Mouse (Mus musculus) CH12.LX (cell line): ENCODE results near the gene Cntn4. TPM values are rescaled to one million over a fixed set of nuclear protein-coding genes. Genes with fewer than 3 reads are reported as not detected.

Experiments used
- DNase-seq: peaks from one replicate; pipeline ENCODE4 v3.0.0-alpha.2; 2013; ENCODE audit errors: extremely low read depth
- H3K27ac ChIP-seq: 2 replicates; pipeline ENCODE4 v1.5.1; 2012; ENCODE audit warnings: low read depth, mild to moderate bottlenecking, control low read depth, moderate library complexity; ENCODE audit not compliant: insufficient read depth
- H3K27me3 ChIP-seq: replicated peaks from 2 replicates; pipeline ENCODE3; 2012; ENCODE audit warnings: inconsistent platforms
- H3K36me3 ChIP-seq, 2 experiments: replicated peaks in 1 of 2; 2 replicates each; pipeline versions ENCODE3 to v1.6.1; 2012; ENCODE audit warnings: inconsistent platforms in 1 of 2, low read length in 1 of 2, mild to moderate bottlenecking in 1 of 2, mixed read lengths in 1 of 2, moderate library complexity in 1 of 2; ENCODE audit not compliant: control insufficient read depth in 1 of 2, insufficient read depth in 1 of 2
- H3K4me1 ChIP-seq, 2 experiments: 2 replicates each; pipeline ENCODE4 v1.6.1; 2012; ENCODE audit warnings: inconsistent platforms in 1 of 2, moderate library complexity in 1 of 2; ENCODE audit not compliant: insufficient read depth in 2 of 2, control insufficient read depth in 1 of 2
- H3K4me2 ChIP-seq: 2 replicates; pipeline ENCODE4 v1.6.1; 2012; ENCODE audit warnings: low read depth, mild to moderate bottlenecking, control low read depth; ENCODE audit not compliant: poor library complexity, insufficient read depth, severe bottlenecking
- H3K4me3 ChIP-seq, 3 experiments: fragments of 150-350 bp in 1 of 3; sonication (generic) in 1 of 3; replicated peaks in 1 of 3; 2 replicates each; pipeline versions ENCODE3 to v1.5.1; 2011 to 2012; ENCODE audit warnings: low read depth in 2 of 3, low read length in 2 of 3, mild to moderate bottlenecking in 2 of 3, moderate library complexity in 2 of 3, control low read depth in 1 of 3, improper control_type of control experiment in 1 of 3, inconsistent platforms in 1 of 3, mixed read lengths in 1 of 3; ENCODE audit not compliant: poor library complexity in 1 of 3
- H3K79me2 ChIP-seq: replicated peaks from 2 replicates; pipeline ENCODE4 v1.6.1; 2012; ENCODE audit warnings: mild to moderate bottlenecking, moderate library complexity; ENCODE audit not compliant: control insufficient read depth, poor library complexity, insufficient read depth, severe bottlenecking; ENCODE audit errors: extremely low read depth
- H3K9ac ChIP-seq: 2 replicates; pipeline ENCODE4 v1.6.1; 2012; ENCODE audit warnings: low read depth, mild to moderate bottlenecking, control low read depth, moderate library complexity; ENCODE audit not compliant: insufficient read depth
- H3K9me3 ChIP-seq: replicated peaks from 2 replicates; pipeline ENCODE3; 2012; ENCODE audit warnings: low read length, inconsistent platforms, mixed read lengths
- BHLHE40 ChIP-seq: IDR thresholded peaks from 2 replicates; pipeline ENCODE4 v1.6.1; 2011; ENCODE audit warnings: mild to moderate bottlenecking, low read depth, low read length, improper control_type of control experiment
- CHD1 ChIP-seq: IDR thresholded peaks from 2 replicates; pipeline ENCODE4 v1.6.1; 2012; ENCODE audit warnings: low read depth, low read length, improper control_type of control experiment, inconsistent platforms
- EP300 ChIP-seq: IDR thresholded peaks from 2 replicates; pipeline ENCODE4 v1.6.1; 2011; ENCODE audit warnings: low read length, improper control_type of control experiment
- HCFC1 ChIP-seq: IDR thresholded peaks from 2 replicates; pipeline ENCODE4 v1.6.1; 2012; ENCODE audit warnings: low read depth, mild to moderate bottlenecking, inconsistent platforms, low read length, improper control_type of control experiment
- JUND ChIP-seq: conservative IDR thresholded peaks from 2 replicates; pipeline ENCODE4 v1.6.1; 2011; ENCODE audit warnings: low read depth, low read length, improper control_type of control experiment
- KAT2A ChIP-seq: IDR thresholded peaks from 2 replicates; pipeline ENCODE4 v1.6.1; 2012; ENCODE audit warnings: low read length, improper control_type of control experiment, inconsistent platforms; ENCODE audit not compliant: insufficient replicate concordance
- MAX ChIP-seq: IDR thresholded peaks from 2 replicates; pipeline ENCODE4 v1.6.1; 2011; ENCODE audit warnings: low read length, improper control_type of control experiment
- MAZ ChIP-seq: IDR thresholded peaks from 2 replicates; pipeline ENCODE4 v1.6.1; 2012; ENCODE audit warnings: low read depth, mild to moderate bottlenecking, inconsistent platforms, low read length, improper control_type of control experiment, moderate library complexity
- MEF2A ChIP-seq: IDR thresholded peaks from 2 replicates; pipeline ENCODE4 v1.6.1; 2014; ENCODE audit warnings: low read depth, mild to moderate bottlenecking, inconsistent platforms, low read length, improper control_type of control experiment, borderline replicate concordance
- MYC ChIP-seq: IDR thresholded peaks from 2 replicates; pipeline ENCODE4 v1.6.1; 2011; ENCODE audit warnings: low read depth, mild to moderate bottlenecking, improper control_type of control experiment, low read length
- NELFE ChIP-seq: IDR thresholded peaks from 2 replicates; pipeline ENCODE4 v1.6.1; 2011; ENCODE audit warnings: low read depth, low read length, improper control_type of control experiment
- NRF1 ChIP-seq: IDR thresholded peaks from 2 replicates; pipeline ENCODE4 v1.6.1; 2014; ENCODE audit warnings: low read depth, mild to moderate bottlenecking, inconsistent platforms, low read length, improper control_type of control experiment, moderate library complexity
- RAD21 ChIP-seq: IDR thresholded peaks from 2 replicates; pipeline ENCODE4 v1.6.1; 2011; ENCODE audit warnings: low read depth, mild to moderate bottlenecking, low read length, improper control_type of control experiment, moderate library complexity
- SIN3A ChIP-seq: IDR thresholded peaks from 2 replicates; pipeline ENCODE4 v1.6.1; 2012; ENCODE audit warnings: low read length, improper control_type of control experiment, inconsistent platforms
- TBP ChIP-seq: conservative IDR thresholded peaks from 2 replicates; pipeline ENCODE4 v1.6.1; 2011; ENCODE audit warnings: low read depth, low read length, improper control_type of control experiment
- UBTF ChIP-seq: IDR thresholded peaks from 2 replicates; pipeline ENCODE4 v1.6.1; 2012; ENCODE audit warnings: low read depth, mild to moderate bottlenecking, inconsistent platforms, low read length, improper control_type of control experiment, moderate library complexity
- USF2 ChIP-seq: conservative IDR thresholded peaks from 2 replicates; pipeline ENCODE4 v1.6.1; 2011; ENCODE audit warnings: low read depth, low read length, improper control_type of control experiment
- ZNF384 ChIP-seq: IDR thresholded peaks from 2 replicates; pipeline ENCODE4 v1.6.1; 2012; ENCODE audit warnings: low read depth, low read length, improper control_type of control experiment, inconsistent platforms
- dilution Hi-C: fragments of 300-500 bp; cut with MboI; formaldehyde crosslinking; loops from 2 replicates; pipeline ENCODE4 v1.14.3; 2020; ENCODE audit warnings: low sequenced_read_pairs; ENCODE audit not compliant: extremely low pct_unique_long_range_greater_than_20kb, extremely low pct_ligation_motif_present
- in situ Hi-C: fragments of 300-500 bp; cut with MboI; formaldehyde crosslinking; loops from 3 replicates; pipeline ENCODE4 v1.14.3; 2019; ENCODE audit warnings: low sequenced_read_pairs, low pct_ligation_motif_present, low pct_unique_long_range_greater_than_20kb, mixed read lengths
- polyA plus RNA-seq: library from polyadenylated mRNA; unstranded; fragments of >175 nt; gene quantifications from 2 replicates; pipeline ENCODE4 v1.2.1, GENCODE M21; 2012; ENCODE audit warnings: low read depth; ENCODE audit not compliant: insufficient read length
- total RNA-seq, 2 experiments: library from RNA; depleted of rRNA; stranded (reverse); fragments of 300-350 nt in 1 of 2; fragments of >200 nt in 1 of 2; gene quantifications; 2 replicates each; pipeline ENCODE4 v1.2.3; 2012 to 2014

The Cntn4 gene
- total and polyA plus RNA-seq, 3 experiments: 0.14 TPM; not detected in 2

GRCm38 (mm10) chr6:106503961-106504360 is 826.5 kb downstream of the Cntn4 start:
- in situ Hi-C loops (no loop called here), dilution Hi-C loops (no loop called here)
- Histone ChIP-seq H3K4me2 (no peak overlapping the region), H3K4me3 (no peak overlapping the region), H3K27me3 (no peaks in the 10 kb centered on the region), H3K27ac (no peak overlapping the region), H3K9ac (no peak overlapping the region), H3K9me3 (no peaks in the 10 kb centered on the region), H3K79me2 (no peaks in the 10 kb centered on the region), H3K36me3 (no peaks in the 10 kb centered on the region), H3K4me1 (no peaks in the 10 kb centered on the region)
- DNase-seq: no peak
- no peak for TF ChIP-seq MAZ
- TF ChIP-seq UBTF: no peak
- no peak for TF ChIP-seq NELFE
- no peak for TF ChIP-seq RAD21
- TF ChIP-seq CHD1: no peak

GRCm38 (mm10) chr6:106520367-106520766 is 842.9 kb downstream of the Cntn4 start:
- Histone ChIP-seq H3K79me2 (no peaks in the 10 kb centered on the region), H3K4me1 (no peaks in the 10 kb centered on the region), H3K27ac (no peak overlapping the region), H3K4me2 (no peak overlapping the region), H3K27me3 (no peaks in the 10 kb centered on the region), H3K36me3 (no peaks in the 10 kb centered on the region), H3K9me3 (no peaks in the 10 kb centered on the region), H3K9ac (no peak overlapping the region), H3K4me3 (no peak overlapping the region)
- no peak for DNase-seq
- dilution Hi-C loops (no loop called here), in situ Hi-C loops (no loop called here)
- TF ChIP-seq EP300: no peak
- TF ChIP-seq JUND: no peak
- TF ChIP-seq ZNF384: no peak
- TF ChIP-seq BHLHE40: no peak
- TF ChIP-seq MEF2A: no peak
- TF ChIP-seq KAT2A: no peak
- no peak for TF ChIP-seq NRF1
- TF ChIP-seq TBP: no peak
- TF ChIP-seq SIN3A: no peak
- no peak for TF ChIP-seq MYC
- TF ChIP-seq HCFC1: no peak
- no peak for TF ChIP-seq USF2
- no peak for TF ChIP-seq MAX
